Mouse (Mus musculus) lung, postnatal 0 days (tissue): ENCODE measurements around the gene Gli3.

ENCODE experiments used
- CTCF ChIP-seq: IDR thresholded peaks from 2 replicates; pipeline ENCODE4 v1.5.1; 2016; ENCODE audit warnings: antibody characterized with exemption, mild to moderate bottlenecking
- EP300 ChIP-seq: IDR thresholded peaks from 2 replicates; pipeline ENCODE4 v1.6.1; 2016; ENCODE audit warnings: antibody characterized with exemption, mild to moderate bottlenecking, control low read depth

- TF ChIP-seq CTCF = no peak
- TF ChIP-seq EP300 = no peak
Measured at GRCm38 (mm10) chr13:15724723-15725122, 261.7 kb downstream of the Gli3 start.
